Mouse (Mus musculus) lung, postnatal 10 days (tissue): ENCODE results near the gene Tnks2.
"Not testable (repeated sequence)": the region's sequence is repeated elsewhere in the genome, so short reads cannot be mapped to it uniquely, and the experiment has no call there.

Experiments used
- DNase-seq: peaks from one replicate; pipeline ENCODE4 v3.0.0; 2021

Tnks2 gene

GRCm38 (mm10) chr19:36827650-36828049, 6.4 kb upstream of the Tnks2 start:
- no peak for DNase-seq

GRCm38 (mm10) chr19:36828322-36828721, 5.7 kb upstream of the Tnks2 start:
- no peak for DNase-seq

GRCm38 (mm10) chr19:36832951-36833787, 863 bp upstream of the Tnks2 start:
- peak; percentile 68 for DNase-seq

GRCm38 (mm10) chr19:36834532-36835431, 750 bp downstream of the Tnks2 start:
- peak; percentile 45 for DNase-seq

GRCm38 (mm10) chr19:36836035-36836434, 2.0 kb downstream of the Tnks2 start:
- DNase-seq: no peak

GRCm38 (mm10) chr19:36840301-36840700, 6.3 kb downstream of the Tnks2 start:
- no peak for DNase-seq

- no peak for DNase-seq
These were observed 9.8 kb downstream of the Tnks2 start for GRCm38 (mm10) chr19:36843866-36844265.

GRCm38 (mm10) chr19:36845924-36846323, 11.9 kb downstream of the Tnks2 start:
- no peak for DNase-seq

- no peak for DNase-seq
These were observed 19.8 kb downstream of the Tnks2 start for GRCm38 (mm10) chr19:36853831-36854230.

- no peak for DNase-seq
These were observed 23.8 kb downstream of the Tnks2 start for GRCm38 (mm10) chr19:36857851-36858250.

- no peak for DNase-seq
These were observed 26.4 kb downstream of the Tnks2 start for GRCm38 (mm10) chr19:36860393-36860792.

- DNase-seq: no peak
These were observed 31.9 kb downstream of the Tnks2 start for GRCm38 (mm10) chr19:36865905-36866304.

GRCm38 (mm10) chr19:36867416-36867815, 33.4 kb downstream of the Tnks2 start:
- no peak for DNase-seq

- DNase-seq: not testable (repeated sequence)
These were observed 34.6 kb downstream of the Tnks2 start for GRCm38 (mm10) chr19:36868675-36869074.

- no peak for DNase-seq
These were observed 40.6 kb downstream of the Tnks2 start for GRCm38 (mm10) chr19:36874651-36875050.

- DNase-seq: no peak
These were observed 43.3 kb downstream of the Tnks2 start for GRCm38 (mm10) chr19:36877329-36877728.

- no peak for DNase-seq
These were observed 44.9 kb downstream of the Tnks2 start for GRCm38 (mm10) chr19:36878743-36879495.

- DNase-seq: peak; percentile 43
These were observed 49.1 kb downstream of the Tnks2 start for GRCm38 (mm10) chr19:36883119-36883518.

- no peak for DNase-seq
These were observed 52.3 kb downstream of the Tnks2 start for GRCm38 (mm10) chr19:36886316-36886715.

GRCm38 (mm10) chr19:36887706-36888105, 53.7 kb downstream of the Tnks2 start:
- no peak for DNase-seq

GRCm38 (mm10) chr19:36891746-36892145, 57.7 kb downstream of the Tnks2 start:
- DNase-seq: no peak

- no peak for DNase-seq
These were observed 62.9 kb downstream of the Tnks2 start for GRCm38 (mm10) chr19:36896791-36897569.
